Mouse (Mus musculus) neutrophil, adult 5-6 weeks (primary cell): Measurements from ENCODE around the gene Mob1a. TPM values are rescaled to one million over a fixed set of nuclear protein-coding genes. Genes with fewer than 3 reads are reported as not detected.

Experiments used
- ATAC-seq: fragments of 151-379, 151-347 bp; 2 replicates; pipeline ENCODE4 v1.8.0; 2017; ENCODE audit warnings: mild to moderate bottlenecking, moderate TSS enrichment; ENCODE audit not compliant: insufficient number of reproducible peaks, poor library complexity, low FRiP score, severe bottlenecking; ENCODE audit errors: extremely low read depth
- total RNA-seq: library from RNA; stranded (forward); fragments of 200-1000 nt; gene quantifications from 2 replicates; pipeline ENCODE4 v1.2.3, GENCODE M21; 2017

The Mob1a gene
- total RNA-seq, 1 experiment from 2014 or later: 270 TPM

DNA sequence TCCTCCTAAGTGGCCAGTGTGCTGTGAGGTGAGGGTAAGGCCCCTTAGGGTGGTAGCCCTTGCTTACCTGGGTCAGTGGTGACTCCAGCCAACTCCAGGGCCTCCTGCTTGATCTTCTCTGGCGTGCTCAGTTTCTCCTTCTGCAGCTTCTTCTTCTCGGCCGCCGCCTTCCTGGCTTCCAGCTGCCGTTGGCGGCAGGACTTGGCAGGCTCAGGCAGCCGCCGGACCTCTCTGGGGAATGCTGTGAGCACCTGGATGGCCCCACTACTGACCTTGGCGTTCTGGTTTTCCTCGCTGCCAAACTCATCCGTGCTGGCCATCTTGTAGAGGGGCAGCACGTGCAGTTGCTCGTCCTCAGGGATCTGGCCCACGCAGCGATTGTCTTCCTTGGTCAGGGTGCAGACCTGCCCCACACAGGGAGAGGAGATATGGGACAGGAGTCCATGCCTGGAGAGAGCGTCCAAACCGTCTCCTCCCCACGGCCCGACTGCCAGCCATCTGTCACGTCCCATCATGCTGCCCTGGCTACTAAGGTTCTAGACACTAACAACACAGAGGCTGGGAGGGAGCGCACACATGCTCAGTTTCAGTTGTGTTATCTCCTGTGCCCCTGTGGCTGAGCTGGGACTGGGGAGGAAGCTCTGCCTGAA, 44.6 kb downstream of the Mob1a start:
- ATAC-seq: no peak

DNA sequence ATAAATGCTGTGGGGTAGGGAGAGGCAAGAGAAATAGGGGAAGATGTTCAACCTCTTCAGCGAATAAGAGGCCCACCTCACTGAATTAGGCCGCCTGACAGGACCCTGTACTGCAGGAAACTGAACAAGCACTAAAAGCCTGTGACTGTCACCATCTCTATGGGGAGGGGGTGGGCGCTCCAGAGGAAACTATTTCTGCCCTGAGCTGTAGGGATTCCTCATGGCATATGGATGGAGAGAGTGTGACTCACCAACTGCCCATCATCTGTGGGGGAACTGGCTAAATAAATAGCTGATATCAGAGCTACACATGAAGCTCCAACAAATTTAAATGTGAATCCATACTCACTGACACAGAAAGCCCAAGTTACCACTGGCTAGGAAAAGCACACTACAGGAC, 45.5 kb downstream of the Mob1a start:
- ATAC-seq: no peak

DNA sequence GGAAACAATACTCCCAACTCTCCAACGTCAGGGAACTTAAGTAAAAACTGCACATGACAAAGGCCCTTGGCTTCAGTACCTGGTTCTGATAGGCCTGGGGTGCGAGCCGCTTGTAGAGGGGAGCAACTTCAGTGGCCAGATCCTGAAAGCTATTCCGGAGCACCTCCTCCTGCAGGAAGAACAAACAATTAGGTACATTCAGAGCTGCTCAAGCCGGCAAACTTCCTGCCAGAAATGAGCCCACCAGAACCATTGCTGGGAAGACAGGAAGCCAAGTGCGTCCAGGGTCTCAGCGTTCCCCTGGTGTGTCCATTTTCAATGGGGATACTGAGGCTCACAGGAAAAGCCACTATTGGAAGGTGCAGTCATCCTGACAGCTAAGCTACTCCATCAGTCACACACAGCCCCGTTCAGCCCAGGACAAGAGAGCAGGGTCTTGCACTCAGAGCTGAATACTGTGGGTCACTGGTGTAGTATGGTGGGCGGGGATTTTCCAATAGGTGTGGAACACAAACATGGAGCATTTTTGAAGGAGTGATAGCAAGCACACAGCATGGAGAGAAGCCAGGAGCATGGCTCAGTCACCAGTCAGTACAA, 48.0 kb downstream of the Mob1a start:
- no peak for ATAC-seq

DNA sequence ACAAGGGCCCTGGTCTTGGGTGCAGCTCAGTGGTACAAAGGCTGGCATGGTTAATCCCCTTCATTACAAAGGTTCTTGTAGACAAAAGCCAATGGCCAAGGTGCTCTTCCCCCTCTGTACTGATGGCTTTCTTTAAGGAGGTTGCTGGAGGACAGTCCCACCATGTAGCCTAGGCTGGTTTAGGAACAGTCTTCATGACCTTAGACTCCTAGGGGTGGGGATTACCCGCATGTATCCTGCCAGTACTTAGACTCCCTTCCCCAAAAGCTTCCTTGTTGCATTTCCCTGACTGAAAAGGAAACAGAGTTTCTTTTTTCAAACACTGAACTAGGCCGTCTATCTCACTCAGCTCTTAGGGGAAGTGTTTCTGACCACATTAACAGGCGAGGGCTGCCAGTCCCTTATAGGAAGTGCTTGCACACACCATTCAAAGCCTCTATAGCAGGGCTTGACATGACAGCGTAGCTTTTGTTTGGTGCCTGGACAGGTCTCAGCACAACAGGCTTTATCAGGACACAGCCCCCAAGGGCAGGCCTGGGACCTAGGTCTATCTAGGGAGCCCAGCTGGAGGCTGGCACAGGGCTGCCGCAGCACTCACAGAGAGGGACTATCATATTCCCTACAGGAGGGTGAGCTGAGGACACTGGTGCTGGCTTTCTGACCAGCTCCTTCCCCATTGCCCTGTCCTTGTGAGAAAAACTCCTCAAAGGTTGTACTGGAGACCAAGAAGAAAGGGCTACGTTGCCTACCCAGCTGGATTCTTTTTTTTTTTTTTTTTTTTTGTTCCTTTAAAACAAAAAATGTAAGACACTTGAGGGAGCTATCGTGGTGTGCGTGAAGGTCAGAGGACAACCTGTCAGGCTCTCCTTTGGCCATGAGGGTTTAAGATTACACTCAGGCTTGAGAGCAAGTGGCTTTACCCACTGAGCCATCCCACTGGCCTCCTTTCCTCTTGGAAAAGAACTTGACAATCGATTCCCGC, 56.0 kb downstream of the Mob1a start:
- 0 out of 2 replicates have a peak, but pooled peaks have one; percentile 17 for ATAC-seq

DNA sequence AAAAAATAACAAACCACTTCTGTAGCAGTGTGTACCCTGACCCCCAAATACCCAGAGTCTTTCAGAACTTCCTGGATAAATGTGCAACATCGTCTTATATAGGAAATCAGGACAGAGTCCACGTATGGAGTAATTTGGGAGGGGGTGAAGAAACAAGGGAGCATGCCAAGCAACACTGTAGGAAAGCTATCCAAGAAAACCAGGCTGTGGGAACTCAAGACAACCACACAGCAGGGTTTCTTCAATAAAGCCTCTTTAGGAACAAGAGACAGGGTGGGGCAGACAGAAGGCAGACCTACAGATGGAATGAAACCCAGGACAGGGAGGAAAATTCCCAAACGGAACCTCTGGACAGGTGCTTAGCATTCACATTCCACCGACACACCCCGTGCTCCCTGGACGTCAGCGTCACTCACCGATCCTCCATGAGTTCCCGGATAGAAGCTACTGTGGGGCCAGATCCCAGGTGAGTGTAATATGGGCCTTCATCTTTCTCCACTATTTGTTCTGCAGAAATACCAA, 59.8 kb downstream of the Mob1a start:
- ATAC-seq: no peak

DNA sequence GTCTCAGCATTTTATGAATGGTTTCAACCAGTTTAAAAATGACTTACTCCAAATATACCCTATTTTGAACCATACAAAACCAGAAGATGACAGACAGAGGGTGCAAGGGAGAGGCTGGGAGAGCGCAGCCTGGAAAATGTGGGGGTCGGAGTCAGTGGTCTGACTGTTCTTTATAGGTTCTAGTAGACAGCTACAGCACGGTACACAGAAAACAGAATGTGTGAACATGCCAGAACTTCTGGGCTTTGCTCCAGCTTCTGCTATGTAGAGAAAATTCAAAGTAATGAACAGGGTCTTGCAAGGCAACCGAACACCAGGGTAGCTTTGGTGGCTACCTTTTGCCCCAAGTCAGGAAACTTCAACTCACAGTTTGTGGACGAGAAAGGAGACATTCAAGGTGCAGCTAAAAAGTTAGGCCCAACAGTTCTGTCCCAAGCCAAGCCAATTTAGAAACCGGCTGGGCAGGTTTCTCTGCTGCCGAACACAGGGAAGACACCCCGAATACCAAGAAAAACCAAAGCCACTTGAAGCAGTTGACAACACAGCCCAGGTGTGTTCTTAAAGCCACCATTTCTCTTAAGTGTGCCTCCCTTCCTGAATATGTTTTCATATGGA, 66.5 kb downstream of the Mob1a start:
- no peak for ATAC-seq

Other genes starting within 250 kb of the Mob1a start
- 9.5 and 15.0 TPM in 2 replicates for gene Pcgf1, start 248.1 kb upstream of the Mob1a start, total RNA-seq
- not detected in 2 replicates for gene Lbx2, start 239.6 kb upstream of the Mob1a start, total RNA-seq
- gene Ccdc142, start 224.4 kb upstream of the Mob1a start, total RNA-seq: 8.6 and 11.9 TPM in 2 replicates
- gene Gm42688, start 224.4 kb upstream of the Mob1a start, total RNA-seq: 6.6 and 7.6 TPM in 2 replicates
- gene Mrpl53, start 217.0 kb upstream of the Mob1a start, total RNA-seq: 8.8 and 20.5 TPM in 2 replicates
- gene Mogs, start 210.5 kb upstream of the Mob1a start, total RNA-seq: 36.2 and 36.5 TPM in 2 replicates
- gene Wbp1, start 204.5 kb upstream of the Mob1a start, total RNA-seq: 79.6 and 83.8 TPM in 2 replicates
- 52.8 and 57.5 TPM in 2 replicates for gene Ino80b, start 200.6 kb upstream of the Mob1a start, total RNA-seq
- gene Rtkn, start 190.6 kb upstream of the Mob1a start, total RNA-seq: not detected in 2 replicates
- 0.49 TPM in 1 of 2 replicates, not detected in the other for gene Wdr54, start 169.6 kb upstream of the Mob1a start, total RNA-seq
- not detected in 2 replicates for gene 1700003E16Rik, start 169.6 kb upstream of the Mob1a start, total RNA-seq
- gene Dctn1, start 160.1 kb upstream of the Mob1a start, total RNA-seq: 80.4 and 83.4 TPM in 2 replicates
- gene Slc4a5, start 106.2 kb upstream of the Mob1a start, total RNA-seq: not detected in 2 replicates
- 8.4 and 10.6 TPM in 2 replicates for gene Mthfd2, start 108 bp upstream of the Mob1a start, total RNA-seq
- gene Bola3, start 23.1 kb downstream of the Mob1a start, total RNA-seq: 24.7 and 25.7 TPM in 2 replicates
- 37.2 and 39.9 TPM in 2 replicates for gene Tet3, start 133.1 kb downstream of the Mob1a start, total RNA-seq
- gene Dguok, start 181.0 kb downstream of the Mob1a start, total RNA-seq: 46.1 and 46.7 TPM in 2 replicates
- gene Actg2, start 210.2 kb downstream of the Mob1a start, total RNA-seq: not detected in 2 replicates
- 3.8 and 4.8 TPM in 2 replicates for gene Stambp, start 246.7 kb downstream of the Mob1a start, total RNA-seq